ENCODE assay signal across 23 mouse cellular contexts in the genomic region with DNA sequence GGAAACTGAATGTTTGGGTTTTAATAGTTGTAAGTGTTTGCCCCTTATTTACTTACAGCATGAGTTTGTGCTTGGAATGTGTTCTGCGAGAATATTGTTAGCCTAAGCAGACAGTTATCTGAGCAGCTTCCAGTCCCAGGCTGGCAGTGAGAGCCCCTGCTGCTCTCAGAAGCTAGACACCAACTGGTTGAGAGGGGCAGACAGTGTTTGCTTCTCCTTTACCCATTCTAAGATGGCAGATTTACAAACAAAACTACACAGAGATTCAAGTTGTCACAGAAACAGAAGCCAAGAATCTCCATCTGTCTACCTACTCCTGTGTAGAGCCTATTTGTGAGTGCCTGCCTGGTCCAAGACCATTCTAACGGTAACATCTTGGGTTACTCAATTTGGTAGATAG.
DNase-seq lines count a peak whose midpoint lies in the region; ATAC-seq lines count a peak whose summit lies in the region.
"Had no signal": no experiment of that assay in that cellular context is flagged by ENCODE, and none has a peak within 500 bp of the region (broad histone marks: within the 10 kb centered on the region; RNA-seq: fewer than 3 reads in every experiment).

No protein-coding gene starts in this region.

- no peaks in the 10 kb centered on the region for H3K9me3 ChIP-seq in intestine, embryonic 14.5 days (ENCODE audit: control insufficient read depth, low read length)
- no peaks in the 10 kb centered on the region for H3K9me3 ChIP-seq in intestine, embryonic 15.5 days
- H3K9me3 ChIP-seq: embryonic facial prominence, embryonic 15.5 days; heart, embryonic 13.5 days; hindbrain, embryonic 12.5 days; liver, embryonic 13.5 days; midbrain, embryonic 13.5 days had no signal

- no peak overlapping the region for H3K27ac ChIP-seq in intestine, embryonic 14.5 days (ENCODE audit: low read depth)
- no peak overlapping the region for H3K27ac ChIP-seq in intestine, embryonic 15.5 days
- H3K27ac ChIP-seq: embryonic facial prominence, embryonic 15.5 days; heart, embryonic 13.5 days; hindbrain, embryonic 12.5 days; liver, embryonic 13.5 days; midbrain, embryonic 13.5 days had no signal

- intact Hi-C loops in left cerebral cortex, postnatal 25 days (cut with DNase I): no loop called here

- no peaks in the 10 kb centered on the region for H3K27me3 ChIP-seq in intestine, embryonic 14.5 days (replicated peaks; ENCODE audit: control insufficient read depth, insufficient read depth, low read length)
- H3K27me3 ChIP-seq in intestine, embryonic 15.5 days (replicated peaks): no peaks in the 10 kb centered on the region
- H3K27me3 ChIP-seq: embryonic facial prominence, embryonic 15.5 days; heart, embryonic 13.5 days; hindbrain, embryonic 12.5 days; liver, embryonic 13.5 days; megakaryocyte, embryonic 14.5 days; midbrain, embryonic 13.5 days had no signal

- H3K36me3 ChIP-seq in intestine, embryonic 14.5 days (ENCODE audit: control insufficient read depth, insufficient read depth, low read length): no peaks in the 10 kb centered on the region
- H3K36me3 ChIP-seq in intestine, embryonic 15.5 days: no peaks in the 10 kb centered on the region
- H3K36me3 ChIP-seq: embryonic facial prominence, embryonic 15.5 days; heart, embryonic 13.5 days; hindbrain, embryonic 12.5 days; liver, embryonic 13.5 days; midbrain, embryonic 13.5 days had no signal

- H3K4me2 ChIP-seq in intestine, embryonic 14.5 days (ENCODE audit: low read length): no peak overlapping the region
- H3K4me2 ChIP-seq in intestine, embryonic 15.5 days (replicated peaks): no peak overlapping the region
- H3K4me2 ChIP-seq: embryonic facial prominence, embryonic 15.5 days; heart, embryonic 13.5 days; hindbrain, embryonic 12.5 days; liver, embryonic 13.5 days; midbrain, embryonic 13.5 days had no signal

- H3K4me3 ChIP-seq in intestine, embryonic 14.5 days (ENCODE audit: low read depth, low read length): no peak overlapping the region
- H3K4me3 ChIP-seq in intestine, embryonic 15.5 days (replicated peaks): no peak overlapping the region
- H3K4me3 ChIP-seq: embryonic facial prominence, embryonic 15.5 days; heart, embryonic 13.5 days; hindbrain, embryonic 12.5 days; liver, embryonic 13.5 days; megakaryocyte, embryonic 14.5 days; midbrain, embryonic 13.5 days had no signal

- H3K9ac ChIP-seq in intestine, embryonic 14.5 days (ENCODE audit: low read length): no peak overlapping the region
- H3K9ac ChIP-seq in intestine, embryonic 15.5 days: no peak overlapping the region
- H3K9ac ChIP-seq: embryonic facial prominence, embryonic 15.5 days; heart, embryonic 13.5 days; hindbrain, embryonic 12.5 days; liver, embryonic 13.5 days; midbrain, embryonic 13.5 days had no signal

- DNase-seq in cerebellum, postnatal 10 days: peak; percentile 16 to 43
- DNase-seq in cerebellum, postnatal 36 days: no peak
- peak; percentile 25 for DNase-seq in intestine, embryonic 14.5 days (ENCODE audit: low spot score)
- peak; percentile 24 for DNase-seq in right cerebral cortex, postnatal 4 days
- DNase-seq in right cerebral cortex, adult 2 months (ENCODE audit: low spot score in 2 of 2): no peak
- no peak for DNase-seq in left cerebral cortex, postnatal 25 days (ENCODE audit: low spot score in 2 of 2)
- DNase-seq in testis, postnatal 14 days (ENCODE audit: low spot score): no peak
- DNase-seq: adrenal gland, postnatal 14 days; cerebellum, adult 11 months; gastrocnemius, postnatal 14 days; heart, adult 18-20 months; heart, postnatal 14 days; layer of hippocampus, postnatal 36 days; liver, embryonic 13.5 days; lung, adult 2 months; right cerebral cortex, postnatal 14 days; spleen, adult 18-20 months had no signal

- WGBS in intestine, embryonic 14.5 days: 69% methylated on average over 2 of the region's 2 CpGs
- WGBS in intestine, embryonic 15.5 days: 67% methylated on average over 2 of the region's 2 CpGs

- H3K4me1 ChIP-seq in intestine, embryonic 14.5 days (replicated peaks; ENCODE audit: control insufficient read depth, insufficient read depth, low read length): no peaks in the 10 kb centered on the region
- no peaks in the 10 kb centered on the region for H3K4me1 ChIP-seq in intestine, embryonic 15.5 days (replicated peaks)
- H3K4me1 ChIP-seq: embryonic facial prominence, embryonic 15.5 days; hindbrain, embryonic 12.5 days; liver, embryonic 13.5 days; megakaryocyte, embryonic 14.5 days had no signal

- ATAC-seq in intestine, embryonic 14.5 days (replicated peaks; ENCODE audit: low FRiP score, low TSS enrichment, low read depth): no peak
- ATAC-seq in intestine, embryonic 15.5 days: no peak
- ATAC-seq: midbrain, embryonic 13.5 days had no signal

Comparison
In these comparisons a context has a peak if more than half of its experiments do, and no peak if none do; other contexts are left out.
1. DNase-seq: peak in cerebellum, postnatal 10 days (2 of 2), intestine, embryonic 14.5 days (single experiment) and right cerebral cortex, postnatal 4 days (single experiment); none in cerebellum, postnatal 36 days (0 of 2), right cerebral cortex, adult 2 months (0 of 2), left cerebral cortex, postnatal 25 days (0 of 2) and testis, postnatal 14 days (single experiment).